Mouse (Mus musculus) adrenal gland, adult 2 months (tissue): ENCODE measurements around the gene Aldh4a1. TPM values are rescaled to one million over a fixed set of nuclear protein-coding genes. Genes with fewer than 3 reads are reported as not detected.

Source experiments
- DNase-seq: peaks from one replicate; pipeline ENCODE4 v3.0.0; 2021
- microRNA-seq, 2 experiments: library from miRNA; unstranded; fragments of <30 nt; microRNA quantifications; one replicate each; pipeline ENCODE4 v1.2.0; 2021
- polyA plus RNA-seq: library from polyadenylated mRNA; depleted of rRNA; stranded (reverse); fragments of >200 nt; gene quantifications from 2 replicates; pipeline ENCODE4 v1.2.3, GENCODE M21; 2012; rRNA removed
- total RNA-seq, 2 experiments: library from RNA; stranded (reverse); gene quantifications; 2 replicates each; pipeline ENCODE4 v1.2.3; 2021

Aldh4a1 gene
- total and polyA plus RNA-seq, 3 experiments: 77.6 to 280 (median 145) TPM

DNA sequence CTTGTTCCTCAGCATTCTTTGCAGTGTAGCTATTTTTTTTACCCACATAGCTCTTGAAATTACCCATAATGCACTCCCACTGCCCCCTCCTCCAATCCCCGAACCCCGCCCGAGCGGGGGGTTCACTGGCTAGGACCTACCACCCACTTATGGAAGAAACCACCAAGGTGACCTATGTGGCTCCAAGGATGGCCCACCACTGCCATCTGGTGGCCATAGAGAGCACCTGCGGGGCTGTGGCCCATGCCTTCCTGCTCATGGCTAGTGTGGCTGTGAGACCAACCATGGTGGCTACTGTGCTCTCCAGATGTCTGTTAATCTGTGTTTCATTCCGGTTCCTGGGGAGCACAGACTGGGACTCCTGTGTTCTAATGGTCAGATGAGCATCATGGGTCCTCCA is 47.2 kb downstream of the Aldh4a1 start:
- DNase-seq: peak; percentile 33

DNA sequence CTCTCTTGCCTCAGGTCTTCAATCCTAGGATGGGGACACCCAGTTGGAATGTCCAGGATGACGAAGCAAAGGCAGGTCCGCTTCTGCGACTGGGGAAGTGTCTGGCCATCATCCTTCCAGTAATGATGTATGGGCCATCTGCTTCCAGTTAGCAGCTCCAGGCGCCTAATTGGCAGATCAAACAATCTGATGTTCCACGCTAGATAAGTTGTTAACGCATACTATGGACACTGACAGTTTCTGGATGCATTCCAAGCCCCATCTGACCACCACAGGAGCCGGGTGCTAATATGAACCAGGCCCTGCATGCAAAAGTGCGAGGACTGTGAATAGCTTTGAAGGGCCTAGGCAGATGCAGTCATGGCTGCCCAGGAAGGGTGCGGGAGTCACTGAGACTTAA is 53.0 kb downstream of the Aldh4a1 start:
- no peak for DNase-seq

- DNase-seq: peak; percentile 94
These were observed 61.3 kb downstream of the Aldh4a1 start for GRCm38 (mm10) chr4:139683728-139684638.

DNA sequence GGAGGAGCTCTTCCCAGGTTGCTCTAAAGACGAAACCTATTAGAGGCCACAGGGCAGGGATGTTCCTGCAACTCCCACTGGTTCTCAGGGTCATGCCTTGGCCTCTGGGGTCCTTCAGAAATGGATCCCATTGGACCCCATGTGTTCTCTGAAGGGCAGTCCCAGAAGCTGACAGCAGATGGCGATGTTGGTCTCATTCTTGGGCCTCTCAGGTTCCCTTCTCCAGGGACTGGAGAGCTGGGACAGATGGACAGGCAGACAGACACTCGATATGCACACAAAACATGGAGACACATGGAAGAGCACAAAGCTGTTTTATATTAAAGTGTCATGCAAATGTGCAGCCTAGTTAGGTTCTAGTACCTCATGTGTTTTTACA is 62.0 kb downstream of the Aldh4a1 start:
- peak; percentile 65 for DNase-seq

- DNase-seq: no peak
These were observed 65.4 kb downstream of the Aldh4a1 start for GRCm38 (mm10) chr4:139688058-139688457.

- DNase-seq: peak; percentile 19
These were observed 67.1 kb downstream of the Aldh4a1 start for GRCm38 (mm10) chr4:139689627-139690269.

DNA sequence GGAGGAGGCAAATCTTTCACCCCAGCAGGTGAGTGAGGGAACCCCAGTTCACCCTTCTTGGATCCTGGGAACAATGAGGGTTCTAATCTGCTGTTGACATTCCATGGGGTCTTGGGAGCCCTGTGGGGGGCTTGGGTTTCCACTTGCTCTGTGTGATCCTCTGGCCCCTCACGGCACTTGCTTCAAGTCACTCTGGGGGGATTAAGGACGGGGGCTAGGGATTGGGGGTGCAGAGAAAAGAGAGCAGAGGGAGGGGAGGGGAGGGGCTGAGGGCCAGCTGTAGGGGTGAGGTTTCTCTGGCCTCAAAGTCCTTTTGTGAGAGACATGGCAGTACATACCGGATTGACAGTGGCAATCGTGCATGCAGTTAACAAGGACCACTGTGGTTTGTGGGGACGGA is 70.6 kb downstream of the Aldh4a1 start:
- DNase-seq: no peak

- no peak for DNase-seq
These were observed 75.1 kb downstream of the Aldh4a1 start for GRCm38 (mm10) chr4:139697755-139698154.

GRCm38 (mm10) chr4:139698602-139699001 is 75.9 kb downstream of the Aldh4a1 start:
- no peak for DNase-seq

Small RNAs within 50 kb of the gene (microRNA-seq; reads per million reads assigned to microRNA genes)
- gene Gm25571 (0 reads per million in 2 experiments), gene Mir7020 (0.22 to 0.41 reads per million in 2 experiments)

Other genes with a start within 250 kb of the Aldh4a1 start
- 10 to 100 TPM; 11.5 to 13.2 TPM for gene Iffo2, start 92.3 kb upstream of the Aldh4a1 start, total RNA-seq
- 6.3 and 6.4 TPM in 2 replicates for gene Iffo2, start 92.3 kb upstream of the Aldh4a1 start, polyA plus RNA-seq
- gene Gm21969, start 19.7 kb upstream of the Aldh4a1 start, total RNA-seq: under 1 TPM in 1 of 2 experiments, not detected in 1; 0.09 TPM
- gene Gm21969, start 19.7 kb upstream of the Aldh4a1 start, polyA plus RNA-seq: 0.03 and 0.10 TPM in 2 replicates
- not detected for gene Tas1r2, start 30.7 kb downstream of the Aldh4a1 start, total RNA-seq
- gene Tas1r2, start 30.7 kb downstream of the Aldh4a1 start, polyA plus RNA-seq: 0.03 TPM in 1 of 2 replicates, not detected in the other
- gene Pax7, start 210.7 kb downstream of the Aldh4a1 start, total RNA-seq: not detected
- not detected in 2 replicates for gene Pax7, start 210.7 kb downstream of the Aldh4a1 start, polyA plus RNA-seq